Mouse (Mus musculus) kidney, postnatal 0 days (tissue): ENCODE results near the gene Nae1. TPM values are rescaled to one million over a fixed set of nuclear protein-coding genes. Genes with fewer than 3 reads are reported as not detected.
A peak's percentile ranks its signal among the peaks of the same experiment; 100 is the strongest.
"Not testable (repeated sequence)": the region's sequence is repeated elsewhere in the genome, so short reads cannot be mapped to it uniquely, and the experiment has no call there.

ENCODE experiments used
- ATAC-seq: fragments of 200-750 bp; cut with Nextera tagmentation; replicated peaks from 2 replicates; pipeline ENCODE4 v1.8.0; 2017; ENCODE audit warnings: low read depth, moderate number of reproducible peaks, moderate TSS enrichment, moderate library complexity; ENCODE audit not compliant: low FRiP score
- DNase-seq: peaks from one replicate; pipeline ENCODE4 v3.0.0-alpha.2; 2016; ENCODE audit warnings: low spot score
- H3K27ac ChIP-seq: fragments of 300-500 bp; sonication (generic); 2 replicates; pipeline ENCODE4 v1.5.1; 2014; ENCODE audit warnings: mild to moderate bottlenecking
- H3K27me3 ChIP-seq: fragments of 300-500 bp; sonication (generic); 2 replicates; pipeline ENCODE4 v1.6.1; 2014; ENCODE audit warnings: low read length, mixed read lengths; ENCODE audit not compliant: insufficient read depth
- H3K36me3 ChIP-seq: fragments of 300-500 bp; sonication (generic); 2 replicates; pipeline ENCODE4 v1.6.1; 2014; ENCODE audit warnings: low read length, mixed read lengths; ENCODE audit not compliant: insufficient read depth
- H3K4me1 ChIP-seq: fragments of 300-500 bp; sonication (generic); replicated peaks from 2 replicates; pipeline ENCODE4 v1.6.1; 2014; ENCODE audit warnings: antibody characterized with exemption, low read length, mixed read lengths; ENCODE audit not compliant: insufficient read depth
- H3K4me2 ChIP-seq: fragments of 300-500 bp; sonication (generic); 2 replicates; pipeline ENCODE4 v1.6.1; 2014; ENCODE audit warnings: mild to moderate bottlenecking, low read length, moderate library complexity, mixed read lengths
- H3K4me3 ChIP-seq: fragments of 300-500 bp; sonication (generic); replicated peaks from 2 replicates; pipeline ENCODE4 v1.5.1; 2014; ENCODE audit warnings: low read depth, low read length
- H3K9ac ChIP-seq: fragments of 300-500 bp; sonication (generic); 2 replicates; pipeline ENCODE4 v1.6.1; 2014; ENCODE audit warnings: low read depth, low read length
- H3K9me3 ChIP-seq: fragments of 300-500 bp; sonication (generic); replicated peaks from 2 replicates; pipeline ENCODE4 v1.6.1; 2016; ENCODE audit warnings: low read length, inconsistent platforms, mixed read lengths
- CTCF ChIP-seq: IDR thresholded peaks from 2 replicates; pipeline ENCODE4 v1.5.1; 2016; ENCODE audit warnings: antibody characterized with exemption, low read depth, mild to moderate bottlenecking, moderate library complexity
- WGBS: fragments of 180-500 bp; shearing (Covaris S2); extraction: QIAGEN DNeasy Blood & Tissue Kit; methylation state at CpG from one replicate; pipeline ENCODE4 v1.1.7; 2014; 5-methylcytosine and 5-hydroxymethylcytosine counted together
- polyA plus RNA-seq: library from polyadenylated mRNA; unstranded; fragments of >200 nt; fragmentation: Nextera tagmentation; extraction: Ambion mirVana; gene quantifications from 2 replicates; pipeline ENCODE4 v1.2.1, GENCODE M21; 2015

Gene Nae1
- polyA plus RNA-seq: 87.8 and 91.8 TPM in 2 replicates

DNA sequence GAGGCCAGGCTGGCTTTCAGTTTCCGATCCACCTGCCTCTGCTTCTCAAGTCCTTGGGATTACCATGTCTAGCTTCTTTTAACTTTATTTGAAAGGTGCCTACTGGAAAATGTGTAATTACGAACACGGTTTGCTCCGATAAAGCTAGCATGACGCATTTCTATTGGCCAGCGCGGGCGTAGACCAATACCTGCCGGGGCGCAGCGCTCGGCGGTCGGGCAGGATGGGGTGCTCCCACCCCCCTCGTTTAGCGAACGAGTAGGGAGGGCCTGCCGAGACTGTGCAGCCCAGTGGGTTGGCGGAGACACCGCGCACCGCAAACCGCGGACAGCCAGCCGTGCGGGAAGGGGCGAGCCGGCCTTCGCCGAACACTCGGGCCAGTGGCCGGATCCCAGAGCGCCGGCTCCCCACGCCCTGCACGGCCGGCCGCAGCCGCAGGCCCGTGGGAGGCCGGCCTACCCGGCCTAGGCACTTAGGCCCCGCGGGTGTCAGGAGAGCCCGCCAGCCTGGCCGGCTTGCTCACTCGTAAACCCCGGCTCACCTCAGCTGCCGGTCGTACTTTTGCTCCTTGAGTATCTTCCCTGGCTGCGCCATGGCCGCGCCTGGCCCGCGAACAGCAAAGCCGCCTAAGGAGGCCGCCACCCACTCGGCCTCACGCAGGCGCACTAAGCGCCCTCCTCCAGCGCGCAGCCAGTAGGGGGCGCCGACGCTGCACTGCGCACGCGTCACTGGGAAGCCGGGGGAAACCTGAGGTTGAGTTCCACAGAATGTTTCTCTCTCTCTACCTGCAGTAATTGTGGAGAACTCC is at the start of gene Nae1, which contains the start of gene Car7:
Gene Nae1 (minus strand): TSS at position 667 of the 808 bp plus-strand sequence.
Gene Car7 (plus strand): TSS at position 719 of the 808 bp plus-strand sequence.
- Histone ChIP-seq H3K36me3 (peaks cover 10% of the 10 kb centered on the region; the same call in 1 of the 2 replicates), H3K4me3 (peak within 1 kb of the TSS; percentile 96), H3K4me1 (peaks cover 6% of the 10 kb centered on the region), H3K27ac (peak within 1 kb of the TSS; percentile 91), H3K9me3 (no peaks in the 10 kb centered on the region), H3K27me3 (no peaks in the 10 kb centered on the region), H3K4me2 (peak within 1 kb of the TSS; percentile 76), H3K9ac (peak within 1 kb of the TSS; percentile 94)
- peak; percentile 98 for TF ChIP-seq CTCF
- DNase-seq: peak; percentile 93
- WGBS: under 1% methylated on average over 69 of the region's 70 CpGs
- ATAC-seq: peak; percentile 89

DNA sequence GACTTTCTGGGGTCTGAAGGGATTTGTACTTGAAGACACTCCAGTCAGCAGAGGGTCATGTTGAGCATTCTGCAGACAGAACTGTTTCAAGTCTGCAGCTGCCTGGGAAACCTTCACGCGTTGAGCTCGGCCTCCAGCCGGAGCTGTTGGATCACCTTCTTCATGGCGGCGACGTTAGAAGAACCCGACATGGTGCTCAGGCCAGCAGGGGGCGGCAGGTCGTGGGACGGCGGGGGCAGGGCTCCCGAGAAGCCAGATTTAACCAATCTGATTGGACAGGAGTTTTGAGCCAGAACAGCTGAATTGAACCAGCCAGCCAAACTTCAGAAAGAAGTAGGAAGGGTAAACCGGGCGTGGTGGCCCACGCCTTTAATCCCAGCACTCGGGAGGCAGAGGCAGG is 43.2 kb upstream of the Nae1 start:
- not testable (repeated sequence) for H3K4me1 ChIP-seq, H3K9ac ChIP-seq, H3K36me3 ChIP-seq, H3K4me2 ChIP-seq, DNase-seq, H3K9me3 ChIP-seq, H3K27ac ChIP-seq, H3K4me3 ChIP-seq, H3K27me3 ChIP-seq, ATAC-seq
- TF ChIP-seq CTCF: 0 out of 2 replicates have a peak, but pooled peaks have one; percentile 6
- 81% methylated on average over 17 of the region's 17 CpGs for WGBS

GRCm38 (mm10) chr8:104576820-104577219 is 42.4 kb upstream of the Nae1 start:
- no peaks in the 10 kb centered on the region for H3K9me3 ChIP-seq
- H3K4me3 ChIP-seq: no peak overlapping the region
- 90% methylated on average over 3 of the region's 3 CpGs for WGBS
- H3K36me3 ChIP-seq: no peaks in the 10 kb centered on the region
- no peak overlapping the region for H3K27ac ChIP-seq
- H3K9ac ChIP-seq: no peak overlapping the region
- ATAC-seq: no peak
- H3K27me3 ChIP-seq: no peaks in the 10 kb centered on the region
- DNase-seq: no peak
- no peak for TF ChIP-seq CTCF
- H3K4me2 ChIP-seq: no peak overlapping the region
- no peaks in the 10 kb centered on the region for H3K4me1 ChIP-seq

DNA sequence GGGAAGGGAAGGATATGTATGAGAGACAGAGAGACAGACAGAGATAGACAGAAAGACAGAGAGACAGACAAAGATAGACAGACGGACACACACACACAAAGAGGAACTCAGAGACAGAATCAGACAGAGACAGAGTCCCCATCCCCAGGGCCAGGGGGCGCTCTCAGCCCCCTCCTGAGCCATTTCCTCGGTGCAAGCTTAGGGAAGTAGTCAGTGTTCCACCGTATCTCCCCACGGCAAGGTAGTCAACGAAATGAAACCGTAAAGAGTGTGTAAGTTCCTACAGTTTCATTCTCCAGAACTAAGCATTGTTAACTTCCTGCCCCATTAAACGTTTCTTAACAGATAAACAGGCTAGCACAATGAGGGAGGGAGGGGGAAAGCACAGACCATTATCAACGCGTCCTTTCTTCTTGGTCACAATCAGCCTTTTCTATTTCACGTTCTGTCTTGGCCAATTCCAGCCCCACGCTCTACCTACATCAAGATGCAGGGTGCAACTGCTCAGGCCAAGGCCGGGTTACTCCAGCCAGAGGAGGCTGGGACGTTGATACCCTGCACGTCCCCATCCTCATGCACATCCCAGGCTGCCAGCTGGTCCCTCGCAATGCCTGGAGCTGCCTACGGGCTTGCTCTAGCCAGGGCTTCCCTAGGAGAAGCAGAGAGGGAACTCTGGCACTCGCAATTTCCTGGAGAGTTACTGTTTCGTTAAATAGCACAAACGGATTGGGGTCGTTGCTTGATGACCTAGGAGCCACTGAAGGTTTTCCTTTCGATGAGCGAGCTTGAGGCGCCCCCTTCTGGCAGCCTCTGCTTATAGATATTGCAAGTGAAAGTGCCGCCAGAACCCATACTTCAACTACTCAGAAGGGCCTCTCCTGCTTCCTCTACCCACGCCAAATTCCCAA is 36.3 kb upstream of the Nae1 start:
- Histone ChIP-seq H3K9ac (peak overlapping the region; percentile 40; the same call in 1 of the 2 replicates), H3K4me1 (0 out of 2 replicates have a peak, but pooled peaks cover 6% of the 10 kb centered on the region), H3K36me3 (no peaks in the 10 kb centered on the region), H3K27ac (no peak overlapping the region), H3K27me3 (no peaks in the 10 kb centered on the region), H3K4me3 (peak overlapping the region; percentile 44), H3K4me2 (peak overlapping the region; percentile 89), H3K9me3 (no peaks in the 10 kb centered on the region)
- TF ChIP-seq CTCF: peak; percentile 79
- DNase-seq (peak; percentile 87), ATAC-seq (no peak; the same call in 1 of the 2 replicates)
- WGBS: 5% methylated on average over 26 of the region's 26 CpGs

DNA sequence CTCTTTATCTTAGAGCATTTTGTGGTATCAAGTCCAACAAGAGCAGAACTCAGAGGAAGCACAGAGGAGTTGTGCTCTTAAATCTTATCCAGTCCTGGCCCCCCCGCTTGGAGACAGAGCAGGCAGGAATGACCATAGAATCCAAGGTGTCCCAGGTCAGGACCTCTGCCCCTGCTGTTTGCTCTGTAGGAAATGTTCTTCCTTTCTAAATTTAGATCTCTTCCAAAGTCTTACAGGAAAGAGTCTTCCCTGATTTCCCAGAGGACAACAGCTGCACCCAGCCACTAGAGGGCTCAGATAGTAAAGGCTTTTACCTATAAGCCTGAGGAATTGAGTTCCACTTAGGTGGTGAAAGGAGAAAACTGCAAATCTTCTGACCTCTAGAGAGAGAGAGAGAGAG is 35.1 kb upstream of the Nae1 start:
- Histone ChIP-seq H3K9me3 (no peaks in the 10 kb centered on the region), H3K27me3 (no peaks in the 10 kb centered on the region), H3K4me3 (no peak overlapping the region), H3K4me2 (no peak overlapping the region), H3K4me1 (0 out of 2 replicates have a peak, but pooled peaks cover 6% of the 10 kb centered on the region), H3K27ac (no peak overlapping the region), H3K36me3 (no peaks in the 10 kb centered on the region), H3K9ac (no peak overlapping the region)
- ATAC-seq (no peak), DNase-seq (peak; percentile 62)
- peak; percentile 71 for TF ChIP-seq CTCF
- 19% methylated on average over 1 of the region's 1 CpGs for WGBS

- no peak for ATAC-seq
- 95% methylated on average over 5 of the region's 5 CpGs for WGBS
- no peak overlapping the region for H3K9ac ChIP-seq
These were observed 31.0 kb upstream of the Nae1 start for GRCm38 (mm10) chr8:104565457-104565798.

More at GRCm38 (mm10) chr8:104565457-104565798, 31.0 kb upstream of the Nae1 start:
- no peak overlapping the region for H3K4me3 ChIP-seq
- DNase-seq: no peak
- no peak overlapping the region for H3K4me2 ChIP-seq
- no peaks in the 10 kb centered on the region for H3K36me3 ChIP-seq
- 0 out of 2 replicates have a peak, but pooled peaks cover under 1% of the 10 kb centered on the region for H3K4me1 ChIP-seq
- H3K9me3 ChIP-seq: no peaks in the 10 kb centered on the region
- no peak overlapping the region for H3K27ac ChIP-seq
- H3K27me3 ChIP-seq: no peaks in the 10 kb centered on the region
- no peak for TF ChIP-seq CTCF
